Mouse (Mus musculus) CD4-positive helper T cell, adult 2 months (primary cell): ENCODE measurements at regions not wholly inside any gene's neighbourhood (a gene's known extent, or its start where the extent isn't known, plus 50 kb on each side); places are given as distances from the start of the nearest gene placed in this dataset.

ENCODE experiments used
- DNase-seq: peaks from one replicate; pipeline ENCODE4 v3.0.0-alpha.2; 2012; ENCODE audit warnings: low read depth, missing footprints, low spot score

- no peak for DNase-seq
Measured at GRCm38 (mm10) chr10:99580191-99580590, 179.3 kb downstream of the Csl start.

- peak; percentile 72 for DNase-seq
Measured at GRCm38 (mm10) chr10:99581074-99581473, 178.4 kb downstream of the Csl start.

GRCm38 (mm10) chr10:99584855-99585254 is 174.6 kb downstream of the Csl start:
- no peak for DNase-seq

- peak; percentile 22 for DNase-seq
Measured at GRCm38 (mm10) chr10:99592220-99592619, 167.2 kb downstream of the Csl start.

GRCm38 (mm10) chr10:99595659-99596058 is 163.8 kb downstream of the Csl start:
- no peak for DNase-seq

GRCm38 (mm10) chr10:99599142-99600120 is 160.0 kb downstream of the Csl start:
- peak; percentile 80 for DNase-seq

- no peak for DNase-seq
Measured at GRCm38 (mm10) chr10:99602331-99602730, 157.1 kb downstream of the Csl start.

GRCm38 (mm10) chr10:99604172-99604571 is 155.3 kb downstream of the Csl start:
- DNase-seq, result no peak

GRCm38 (mm10) chr10:99608477-99608876 is 151.0 kb downstream of the Csl start:
- no peak for DNase-seq

GRCm38 (mm10) chr10:99609420-99609819 is 150.0 kb downstream of the Csl start:
- DNase-seq, result no peak

- no peak for DNase-seq
Measured at GRCm38 (mm10) chr10:99610890-99611289, 148.6 kb downstream of the Csl start.

GRCm38 (mm10) chr10:99614392-99615249 is 144.8 kb downstream of the Csl start:
- no peak for DNase-seq

- DNase-seq, result no peak
Measured at GRCm38 (mm10) chr10:99615371-99615770, 144.1 kb downstream of the Csl start.

- peak; percentile 84 for DNase-seq
Measured at GRCm38 (mm10) chr10:99615779-99616178, 143.7 kb downstream of the Csl start.

GRCm38 (mm10) chr10:99617623-99618022 is 141.8 kb downstream of the Csl start:
- no peak for DNase-seq

- DNase-seq, result peak; percentile 57
Measured at GRCm38 (mm10) chr10:99619421-99620151, 139.9 kb downstream of the Csl start.

GRCm38 (mm10) chr10:99620489-99620888 is 139.0 kb downstream of the Csl start:
- DNase-seq, result no peak

- DNase-seq, result no peak
Measured at GRCm38 (mm10) chr10:99627355-99627754, 132.1 kb downstream of the Csl start.

GRCm38 (mm10) chr10:99632250-99632985 is 127.0 kb downstream of the Csl start:
- no peak for DNase-seq

- no peak for DNase-seq
Measured at GRCm38 (mm10) chr10:99635796-99636195, 123.7 kb downstream of the Csl start.

GRCm38 (mm10) chr10:99639022-99639421 is 120.4 kb downstream of the Csl start:
- DNase-seq, result no peak
